Comparison of ENCODE assay signal across 8 mouse cellular contexts in the genomic region with DNA sequence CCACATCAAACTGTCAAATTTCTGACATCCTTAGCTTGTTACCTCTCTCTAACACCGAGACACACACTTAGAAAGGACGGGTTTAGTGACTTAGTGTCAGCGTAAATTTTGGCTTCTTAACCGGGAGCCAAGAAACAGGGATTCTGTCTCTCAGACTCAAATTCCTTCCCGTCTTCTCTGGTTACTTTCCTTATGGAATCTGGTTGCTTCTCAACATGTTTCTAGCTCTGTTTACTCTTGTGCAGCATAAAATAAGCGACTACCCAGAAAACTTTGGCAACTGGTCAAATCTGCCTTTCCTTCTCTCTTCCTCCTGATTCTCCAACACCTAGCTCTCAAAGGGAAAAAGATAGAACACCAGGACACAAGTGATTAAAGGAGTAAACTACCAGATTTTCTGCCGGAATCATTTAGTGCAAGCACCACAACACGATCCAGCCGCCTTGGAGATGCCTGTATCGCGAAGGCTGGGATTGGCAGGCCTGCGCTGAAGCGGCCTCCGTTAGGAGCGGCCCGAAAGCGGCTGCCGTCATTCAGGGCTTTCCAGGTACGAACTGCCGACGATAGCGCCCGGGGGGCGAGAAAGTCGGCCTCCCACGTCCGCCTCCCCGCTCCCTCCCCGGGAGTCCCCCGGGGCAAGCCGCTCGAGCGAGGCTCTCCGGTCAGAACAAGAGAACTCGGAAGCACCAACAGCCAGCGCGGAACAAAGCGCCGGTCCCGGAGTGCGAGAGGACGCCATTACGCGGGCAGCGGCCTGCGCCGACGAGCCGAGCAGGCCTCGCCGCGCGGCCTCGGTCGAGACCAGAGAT. TPM values are rescaled to one million over a fixed set of nuclear protein-coding genes. Genes with fewer than 3 reads are reported as not detected.
A peak's percentile ranks its signal among the peaks of the same experiment; 100 is the strongest.
DNase-seq lines count a peak whose midpoint lies in the region; ATAC-seq lines count a peak whose summit lies in the region.

No protein-coding gene starts in this region.

- peak; percentile 61 for ATAC-seq in kidney, embryonic 15.5 days (replicated peaks; ENCODE audit: low FRiP score)
- ATAC-seq in embryonic facial prominence, embryonic 14.5 days (ENCODE audit: low read depth): peak; percentile 69
- ATAC-seq in inflammation-experienced regulatory T-cells, adult 6 months: peak; percentile 4
- ATAC-seq in midbrain, embryonic 12.5 days (ENCODE audit: low FRiP score, low read depth): peak; percentile 73

- H3K4me3 ChIP-seq in kidney, embryonic 15.5 days (replicated peaks): peak overlapping the region; percentile 87
- H3K4me3 ChIP-seq in embryonic facial prominence, embryonic 14.5 days (ENCODE audit: low read depth, low read length): peak overlapping the region; percentile 66
- H3K4me3 ChIP-seq in midbrain, embryonic 12.5 days: peak overlapping the region; percentile 83

- peak overlapping the region; percentile 95 for H3K9ac ChIP-seq in kidney, embryonic 15.5 days
- H3K9ac ChIP-seq in embryonic facial prominence, embryonic 14.5 days (ENCODE audit: low read depth, low read length): peak overlapping the region; percentile 93
- peak overlapping the region; percentile 97 for H3K9ac ChIP-seq in midbrain, embryonic 12.5 days (replicated peaks)

- H3K36me3 ChIP-seq in kidney, embryonic 15.5 days: peaks cover 9% of the 10 kb centered on the region; the same call in 1 of the 2 replicates
- H3K36me3 ChIP-seq in embryonic facial prominence, embryonic 14.5 days (ENCODE audit: control insufficient read depth, insufficient read depth, low read length): peaks cover 7% of the 10 kb centered on the region; the same call in 1 of the 2 replicates
- no peaks in the 10 kb centered on the region for H3K36me3 ChIP-seq in midbrain, embryonic 12.5 days

- no peaks in the 10 kb centered on the region for H3K27me3 ChIP-seq in kidney, embryonic 15.5 days
- no peaks in the 10 kb centered on the region for H3K27me3 ChIP-seq in embryonic facial prominence, embryonic 14.5 days (replicated peaks; ENCODE audit: control insufficient read depth, insufficient read depth, low read length)
- H3K27me3 ChIP-seq in midbrain, embryonic 12.5 days: no peaks in the 10 kb centered on the region

- peak overlapping the region; percentile 71 for H3K4me2 ChIP-seq in kidney, embryonic 15.5 days
- H3K4me2 ChIP-seq in embryonic facial prominence, embryonic 14.5 days (ENCODE audit: low read depth, low read length): peak overlapping the region; percentile 92
- H3K4me2 ChIP-seq in midbrain, embryonic 12.5 days (replicated peaks): peak overlapping the region; percentile 85

- DNase-seq in kidney, postnatal 14 days: no peak
- DNase-seq in MN1 (ENCODE audit: low spot score): peak; percentile 59
- DNase-seq in embryonic facial prominence, embryonic 14.5 days (ENCODE audit: low spot score): peak; percentile 31
- DNase-seq in thymus, postnatal 4 days: no peak
- no peak for DNase-seq in frontal cortex, postnatal 36 days (ENCODE audit: low spot score in 2 of 2)

- no peaks in the 10 kb centered on the region for H3K9me3 ChIP-seq in kidney, embryonic 15.5 days (replicated peaks)
- no peaks in the 10 kb centered on the region for H3K9me3 ChIP-seq in embryonic facial prominence, embryonic 14.5 days (ENCODE audit: control insufficient read depth, low read length)
- no peaks in the 10 kb centered on the region for H3K9me3 ChIP-seq in midbrain, embryonic 12.5 days

- peaks cover 8% of the 10 kb centered on the region for H3K4me1 ChIP-seq in kidney, embryonic 15.5 days
- peaks cover 7% of the 10 kb centered on the region; the same call in 1 of the 2 replicates for H3K4me1 ChIP-seq in embryonic facial prominence, embryonic 14.5 days (ENCODE audit: control insufficient read depth, insufficient read depth, low read length)
- peaks cover 9% of the 10 kb centered on the region for H3K4me1 ChIP-seq in midbrain, embryonic 12.5 days

- peak overlapping the region; percentile 91 for H3K27ac ChIP-seq in kidney, embryonic 15.5 days
- peak overlapping the region; percentile 94 for H3K27ac ChIP-seq in embryonic facial prominence, embryonic 14.5 days (replicated peaks; ENCODE audit: low read depth, low read length)
- peak overlapping the region; percentile 90 for H3K27ac ChIP-seq in midbrain, embryonic 12.5 days (replicated peaks)

- under 1% methylated on average over 45 of the region's 55 CpGs for WGBS in kidney, embryonic 15.5 days
- WGBS in embryonic facial prominence, embryonic 14.5 days: under 1% methylated on average over 35 of the region's 55 CpGs
- WGBS in midbrain, embryonic 12.5 days: under 1% methylated on average over 55 of the region's 55 CpGs

RNA-seq across cellular contexts. Expression of a gene that starts 0.6 kb away (rescaled TPM):
- polyA plus RNA-seq in kidney, embryonic 15.5 days (2015; fragmentation: Nextera tagmentation; extraction: Ambion mirVana): 301 and 326 TPM in 2 replicates
- 275 and 304 TPM in 2 replicates for polyA plus RNA-seq in embryonic facial prominence, embryonic 14.5 days (2014; fragmentation: Nextera tagmentation; extraction: Ambion mirVana)
- 100 to 1,000 TPM; 408 to 502 (median 410) TPM for polyA plus RNA-seq in inflammation-experienced regulatory T-cells, adult 6 months (2017; shearing (Covaris generic))
- polyA plus RNA-seq in midbrain, embryonic 12.5 days (2016; fragmentation: Nextera tagmentation; extraction: Ambion mirVana): 344 and 364 TPM in 2 replicates

RNA-seq across cellular contexts. Expression of a gene that starts 25.9 kb away (rescaled TPM):
- 14.7 and 16.4 TPM in 2 replicates for polyA plus RNA-seq in kidney, embryonic 15.5 days (2015; fragmentation: Nextera tagmentation; extraction: Ambion mirVana)
- polyA plus RNA-seq in embryonic facial prominence, embryonic 14.5 days (2014; fragmentation: Nextera tagmentation; extraction: Ambion mirVana): 20.1 and 22.7 TPM in 2 replicates
- 10 to 100 TPM; 14.6 to 22.7 (median 17.0) TPM for polyA plus RNA-seq in inflammation-experienced regulatory T-cells, adult 6 months (2017; shearing (Covaris generic))
- polyA plus RNA-seq in midbrain, embryonic 12.5 days (2016; fragmentation: Nextera tagmentation; extraction: Ambion mirVana): 30.1 and 30.9 TPM in 2 replicates

Comparison
In these comparisons a context has a peak if more than half of its experiments do, and no peak if none do; other contexts are left out.
1. ATAC-seq: peak in every context shown above with its lines; median percentile 73 in midbrain, embryonic 12.5 days; 69 in embryonic facial prominence, embryonic 14.5 days; 61 in kidney, embryonic 15.5 days; 4 in inflammation-experienced regulatory T-cells, adult 6 months.
2. DNase-seq: peak in MN1 (single experiment) and embryonic facial prominence, embryonic 14.5 days (single experiment); none in kidney, postnatal 14 days (single experiment), thymus, postnatal 4 days (single experiment) and frontal cortex, postnatal 36 days (0 of 2).
3. Peak in every context shown above with its lines, with median percentiles within 50 percentile points of each other: H3K27ac ChIP-seq, H3K4me2 ChIP-seq, H3K4me3 ChIP-seq and H3K9ac ChIP-seq.